Mouse (Mus musculus): ENCODE measurements at regions not wholly inside any gene's neighbourhood (a gene's known extent, or its start where the extent isn't known, plus 50 kb on each side); places are given as distances from the start of the nearest gene placed in this dataset.
A peak's percentile ranks its signal among the peaks of the same experiment; 100 is the strongest.

GRCm38 (mm10) chr6:147416592-147416991 is 59.0 kb upstream of the Ccdc91 start:
- no peak for DNase-seq
- intact Hi-C loops (cut with DNase I) = no loop called here

- no peak for DNase-seq
- intact Hi-C loops (cut with DNase I) = no loop called here
Measured at GRCm38 (mm10) chr6:147413713-147414112, 61.9 kb upstream of the Ccdc91 start.

- intact Hi-C loops (cut with DNase I) = no loop called here
- no peak for DNase-seq
Measured at GRCm38 (mm10) chr6:147397984-147398383, 77.6 kb upstream of the Ccdc91 start.

- DNase-seq = no peak
- intact Hi-C loops (cut with DNase I) = no loop called here
Measured at GRCm38 (mm10) chr6:147391425-147392158, 84.0 kb upstream of the Ccdc91 start.

GRCm38 (mm10) chr6:147390499-147390898 is 85.1 kb upstream of the Ccdc91 start:
- no peak for DNase-seq
- intact Hi-C loops (cut with DNase I) = no loop called here

GRCm38 (mm10) chr6:147388727-147389126 is 86.9 kb upstream of the Ccdc91 start:
- intact Hi-C loops (cut with DNase I) = no loop called here
- DNase-seq = no peak

GRCm38 (mm10) chr6:147385606-147386005 is 90.0 kb upstream of the Ccdc91 start:
- intact Hi-C loops (cut with DNase I) = no loop called here
- no peak for DNase-seq

- intact Hi-C loops (cut with DNase I) = no loop called here
- DNase-seq = no peak
Measured at GRCm38 (mm10) chr6:147380519-147380918, 95.1 kb upstream of the Ccdc91 start.

- no peak for DNase-seq
- intact Hi-C loops (cut with DNase I) = no loop called here
Measured at GRCm38 (mm10) chr6:147377679-147378078, 97.9 kb upstream of the Ccdc91 start.

- intact Hi-C loops (cut with DNase I) = no loop called here
- DNase-seq = no peak
Measured at GRCm38 (mm10) chr6:147371737-147372136, 103.9 kb upstream of the Ccdc91 start.

GRCm38 (mm10) chr6:147371336-147371735 is 104.3 kb upstream of the Ccdc91 start:
- no peak for DNase-seq
- intact Hi-C loops (cut with DNase I) = no loop called here

GRCm38 (mm10) chr6:147362842-147363241 is 98.9 kb upstream of the Pthlh start:
- no peak for DNase-seq
- intact Hi-C loops (cut with DNase I) = no loop called here

- intact Hi-C loops (cut with DNase I) = no loop called here
- DNase-seq = no peak
Measured at GRCm38 (mm10) chr6:147357031-147357430, 93.0 kb upstream of the Pthlh start.

- DNase-seq = no peak
- intact Hi-C loops (cut with DNase I) = no loop called here
Measured at GRCm38 (mm10) chr6:147356570-147356969, 92.6 kb upstream of the Pthlh start.

- intact Hi-C loops (cut with DNase I) = no loop called here
- no peak for DNase-seq
Measured at GRCm38 (mm10) chr6:147349566-147350237, 85.7 kb upstream of the Pthlh start.

- no peak for DNase-seq
- intact Hi-C loops (cut with DNase I) = no loop called here
Measured at GRCm38 (mm10) chr6:147348621-147349020, 84.6 kb upstream of the Pthlh start.

- intact Hi-C loops (cut with DNase I) = no loop called here
- DNase-seq = no peak
Measured at GRCm38 (mm10) chr6:147341042-147341441, 77.1 kb upstream of the Pthlh start.

- DNase-seq = no peak
- intact Hi-C loops (cut with DNase I) = no loop called here
Measured at GRCm38 (mm10) chr6:147332976-147333375, 69.0 kb upstream of the Pthlh start.

GRCm38 (mm10) chr6:147329201-147329600 is 65.2 kb upstream of the Pthlh start:
- DNase-seq = no peak
- intact Hi-C loops (cut with DNase I) = no loop called here

GRCm38 (mm10) chr6:147324336-147324735 is 60.4 kb upstream of the Pthlh start:
- intact Hi-C loops (cut with DNase I) = no loop called here
- no peak for DNase-seq

GRCm38 (mm10) chr6:147318106-147318505 is 54.1 kb upstream of the Pthlh start:
- intact Hi-C loops (cut with DNase I) = no loop called here
- DNase-seq = peak; percentile 27 to 43
